Mouse (Mus musculus): ENCODE results near the gene Lrch1. TPM values are rescaled to one million over a fixed set of nuclear protein-coding genes. Genes with fewer than 3 reads are reported as not detected.

The Lrch1 gene
- polyA plus RNA-seq, 2 experiments = 13.0 to 15.2 TPM

GRCm38 (mm10) chr14:74855429-74855828 lies 92.2 kb downstream of the Lrch1 start:
- DNase-seq (ENCODE audit: low spot score) = no peak
- Histone ChIP-seq H3K27ac (replicated peaks; ENCODE audit: low read depth, low read length) (no peak overlapping the region), H3K9me3 (ENCODE audit: control insufficient read depth, low read length) (no peaks in the 10 kb centered on the region), H3K4me3 (replicated peaks; ENCODE audit: low read length) (no peak overlapping the region), H3K4me1 (ENCODE audit: control insufficient read depth, insufficient read depth, low read length) (peaks cover 22% of the 10 kb centered on the region), H3K27me3 (ENCODE audit: control insufficient read depth, insufficient read depth, low read length) (no peaks in the 10 kb centered on the region), H3K9ac (ENCODE audit: low read depth, low read length, severe bottlenecking) (no peak overlapping the region), H3K4me2 (replicated peaks; ENCODE audit: low read depth, low read length, severe bottlenecking) (no peak overlapping the region), H3K36me3 (ENCODE audit: control insufficient read depth, insufficient read depth, low read length) (peaks cover 9% of the 10 kb centered on the region)
- no peak for TF ChIP-seq POLR2A (IDR thresholded peaks at IDR 0.05; ENCODE audit: borderline replicate concordance, extremely low read depth, insufficient read depth, insufficient read length)
- no peak for ATAC-seq (ENCODE audit: low FRiP score, low read depth)
- 88% methylated on average over 8 of the region's 8 CpGs for WGBS

GRCm38 (mm10) chr14:74853759-74854100 lies 93.9 kb downstream of the Lrch1 start:
- WGBS = 70% methylated on average over 4 of the region's 4 CpGs
- ATAC-seq (ENCODE audit: low FRiP score, low read depth) = no peak
- no peaks in the 10 kb centered on the region for H3K27me3 ChIP-seq (ENCODE audit: control insufficient read depth, insufficient read depth, low read length)
- H3K4me2 ChIP-seq (replicated peaks; ENCODE audit: low read depth, low read length, severe bottlenecking) = no peak overlapping the region
- no peak for TF ChIP-seq POLR2A (IDR thresholded peaks at IDR 0.05; ENCODE audit: borderline replicate concordance, extremely low read depth, insufficient read depth, insufficient read length)
- peak overlapping the region; percentile 22 for H3K27ac ChIP-seq (replicated peaks; ENCODE audit: low read depth, low read length)
- peaks cover 9% of the 10 kb centered on the region for H3K36me3 ChIP-seq (ENCODE audit: control insufficient read depth, insufficient read depth, low read length)
- H3K9me3 ChIP-seq (ENCODE audit: control insufficient read depth, low read length) = no peaks in the 10 kb centered on the region
- no peak overlapping the region for H3K4me3 ChIP-seq (replicated peaks; ENCODE audit: low read length)
- peaks cover 26% of the 10 kb centered on the region for H3K4me1 ChIP-seq (ENCODE audit: control insufficient read depth, insufficient read depth, low read length)
- no peak for DNase-seq (ENCODE audit: low spot score)
- no peak overlapping the region for H3K9ac ChIP-seq (ENCODE audit: low read depth, low read length, severe bottlenecking)

GRCm38 (mm10) chr14:74852965-74853758 lies 94.5 kb downstream of the Lrch1 start:
- Histone ChIP-seq H3K9ac (ENCODE audit: low read depth, low read length, severe bottlenecking) (no peak overlapping the region), H3K27me3 (ENCODE audit: control insufficient read depth, insufficient read depth, low read length) (no peaks in the 10 kb centered on the region), H3K9me3 (ENCODE audit: control insufficient read depth, low read length) (no peaks in the 10 kb centered on the region), H3K4me2 (replicated peaks; ENCODE audit: low read depth, low read length, severe bottlenecking) (peak overlapping the region; percentile 6; the same call in 1 of the 2 replicates), H3K4me1 (ENCODE audit: control insufficient read depth, insufficient read depth, low read length) (peaks cover 26% of the 10 kb centered on the region), H3K27ac (replicated peaks; ENCODE audit: low read depth, low read length) (peak overlapping the region; percentile 22), H3K36me3 (ENCODE audit: control insufficient read depth, insufficient read depth, low read length) (peaks cover 9% of the 10 kb centered on the region), H3K4me3 (replicated peaks; ENCODE audit: low read length) (no peak overlapping the region)
- ATAC-seq (ENCODE audit: low FRiP score, low read depth) (peak; percentile 59), DNase-seq (ENCODE audit: low spot score) (peak; percentile 54)
- no peak for TF ChIP-seq POLR2A (IDR thresholded peaks at IDR 0.05; ENCODE audit: borderline replicate concordance, extremely low read depth, insufficient read depth, insufficient read length)
- WGBS = 33% methylated on average over 16 of the region's 16 CpGs

- ATAC-seq (ENCODE audit: low FRiP score, low read depth) (no peak), DNase-seq (ENCODE audit: low spot score) (no peak)
- TF ChIP-seq POLR2A (IDR thresholded peaks at IDR 0.05; ENCODE audit: borderline replicate concordance, extremely low read depth, insufficient read depth, insufficient read length) = no peak
- Histone ChIP-seq H3K4me2 (replicated peaks; ENCODE audit: low read depth, low read length, severe bottlenecking) (no peak overlapping the region), H3K27me3 (ENCODE audit: control insufficient read depth, insufficient read depth, low read length) (no peaks in the 10 kb centered on the region), H3K36me3 (ENCODE audit: control insufficient read depth, insufficient read depth, low read length) (peaks cover 5% of the 10 kb centered on the region), H3K9ac (ENCODE audit: low read depth, low read length, severe bottlenecking) (no peak overlapping the region), H3K4me3 (replicated peaks; ENCODE audit: low read length) (no peak overlapping the region), H3K4me1 (ENCODE audit: control insufficient read depth, insufficient read depth, low read length) (peaks cover 35% of the 10 kb centered on the region), H3K27ac (replicated peaks; ENCODE audit: low read depth, low read length) (no peak overlapping the region), H3K9me3 (ENCODE audit: control insufficient read depth, low read length) (no peaks in the 10 kb centered on the region)
- WGBS = 41% methylated on average over 9 of the region's 9 CpGs
These were observed 95.8 kb downstream of the Lrch1 start for GRCm38 (mm10) chr14:74851866-74852265.

GRCm38 (mm10) chr14:74849020-74849419 lies 98.7 kb downstream of the Lrch1 start:
- Histone ChIP-seq H3K4me3 (replicated peaks; ENCODE audit: low read length) (no peak overlapping the region), H3K9ac (ENCODE audit: low read depth, low read length, severe bottlenecking) (no peak overlapping the region), H3K27me3 (ENCODE audit: control insufficient read depth, insufficient read depth, low read length) (no peaks in the 10 kb centered on the region), H3K9me3 (ENCODE audit: control insufficient read depth, low read length) (no peaks in the 10 kb centered on the region), H3K4me1 (ENCODE audit: control insufficient read depth, insufficient read depth, low read length) (peaks cover 47% of the 10 kb centered on the region), H3K36me3 (ENCODE audit: control insufficient read depth, insufficient read depth, low read length) (no peaks in the 10 kb centered on the region), H3K27ac (replicated peaks; ENCODE audit: low read depth, low read length) (no peak overlapping the region), H3K4me2 (replicated peaks; ENCODE audit: low read depth, low read length, severe bottlenecking) (no peak overlapping the region)
- peak; percentile 34; the same call in 1 of the 2 replicates for ATAC-seq (ENCODE audit: low FRiP score, low read depth)
- 44% methylated on average over 6 of the region's 6 CpGs for WGBS
- no peak for TF ChIP-seq POLR2A (IDR thresholded peaks at IDR 0.05; ENCODE audit: borderline replicate concordance, extremely low read depth, insufficient read depth, insufficient read length)
- DNase-seq (ENCODE audit: low spot score) = peak; percentile 70

All from limb, embryonic 14.5 days (tissue).